Mouse (Mus musculus) thymus, adult 2 months (tissue): ENCODE data around the gene Smarca4.

Experiments
- CTCF ChIP-seq: fragments of 200-500 bp; IDR thresholded peaks from 2 replicates; pipeline ENCODE4 v1.5.1; 2012; ENCODE audit warnings: mild to moderate bottlenecking, control low read depth, low read length, moderate library complexity, borderline replicate concordance; ENCODE audit not compliant: control insufficient read depth, poor library complexity, insufficient read depth; ENCODE audit errors: extremely low read depth
- POLR2A ChIP-seq: fragments of 200-500 bp; IDR thresholded peaks from 2 replicates; pipeline ENCODE4 v1.6.1; 2012; ENCODE audit warnings: mild to moderate bottlenecking, low read length, control low read depth, moderate library complexity; ENCODE audit not compliant: control insufficient read depth, poor library complexity, insufficient read depth; ENCODE audit errors: extremely low read depth

- TF ChIP-seq CTCF = no peak
- no peak for TF ChIP-seq POLR2A
Observed at GRCm38 (mm10) chr9:21725224-21726121, 109.5 kb downstream of the Smarca4 start.
